ENCODE assay signal across 9 mouse cellular contexts in the genomic region with DNA sequence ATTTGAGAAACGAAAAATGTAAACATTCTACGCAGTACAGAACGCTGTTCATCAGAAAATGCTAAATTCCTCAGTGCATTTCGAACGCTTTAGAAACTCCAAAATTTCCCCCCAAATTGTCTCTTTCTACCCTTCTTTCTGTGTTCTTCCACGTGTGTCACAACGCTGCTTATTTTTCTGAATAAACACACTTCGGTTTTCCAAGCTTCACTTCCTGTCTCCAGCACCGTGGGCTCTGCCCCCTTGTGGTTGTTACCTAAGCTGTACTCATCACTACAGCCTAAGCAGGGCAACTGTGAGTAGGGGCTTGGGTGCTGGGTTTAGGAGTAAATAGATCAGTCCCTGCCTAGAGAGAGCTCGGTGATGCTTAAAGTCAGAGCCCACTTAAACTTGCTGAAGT. TPM values are rescaled to one million over a fixed set of nuclear protein-coding genes. Genes with fewer than 3 reads are reported as not detected.
DNase-seq lines count a peak whose midpoint lies in the region; ATAC-seq and TF ChIP-seq lines count a peak whose summit lies in the region.
"Had no signal": no experiment of that assay in that cellular context is flagged by ENCODE, and none has a peak within 500 bp of the region (broad histone marks: within the 10 kb centered on the region; RNA-seq: fewer than 3 reads in every experiment).

No protein-coding gene starts in this region.

- peak; percentile 60 for TF ChIP-seq CTCF in forebrain, postnatal 0 days (IDR thresholded peaks at IDR 0.05; ENCODE audit: low read depth)

- no peaks in the 10 kb centered on the region for H3K9me3 ChIP-seq in forebrain, postnatal 0 days (ENCODE audit: low read length)
- H3K9me3 ChIP-seq in limb, embryonic 15.5 days: no peaks in the 10 kb centered on the region

- H3K9ac ChIP-seq in forebrain, postnatal 0 days: no peak overlapping the region
- H3K9ac ChIP-seq in limb, embryonic 15.5 days: no peak overlapping the region

- 35% methylated on average over 10 of the region's 10 CpGs for WGBS in forebrain, postnatal 0 days
- 39% methylated on average over 10 of the region's 10 CpGs for WGBS in limb, embryonic 15.5 days

- H3K4me3 ChIP-seq in forebrain, postnatal 0 days (ENCODE audit: low read depth, low read length): 0 out of 2 replicates have a peak overlapping the region, but pooled peaks have one; percentile 4
- peak overlapping the region; percentile 20 for H3K4me3 ChIP-seq in limb, embryonic 15.5 days

- DNase-seq in layer of hippocampus, adult 11-12 months (ENCODE audit: low spot score): peak; percentile 7
- DNase-seq in layer of hippocampus, adult 8-10 months (ENCODE audit: low spot score in 2 of 2): no peak
- DNase-seq in WW6 (ENCODE audit: low read depth, low spot score): peak; percentile 55
- DNase-seq in forebrain, postnatal 0 days: peak; percentile 36
- peak; percentile 37 for DNase-seq in neural tube, embryonic 10.5 days (ENCODE audit: extremely low spot score, low spot score)
- no peak for DNase-seq in testis, postnatal 10 days (ENCODE audit: low spot score)

- peak overlapping the region; percentile 29 for H3K4me2 ChIP-seq in forebrain, postnatal 0 days (ENCODE audit: low read depth)
- H3K4me2 ChIP-seq in limb, embryonic 15.5 days: peak overlapping the region; percentile 27; the same call in 1 of the 2 replicates

- no peak overlapping the region for H3K27ac ChIP-seq in forebrain, postnatal 0 days (ENCODE audit: low read depth, low read length)
- no peak overlapping the region for H3K27ac ChIP-seq in limb, embryonic 15.5 days

- H3K36me3 ChIP-seq in forebrain, postnatal 0 days (ENCODE audit: insufficient read depth): no peaks in the 10 kb centered on the region
- H3K36me3 ChIP-seq in limb, embryonic 15.5 days: no peaks in the 10 kb centered on the region

- peak; percentile 53 for ATAC-seq in forebrain, postnatal 0 days
- no peak for ATAC-seq in limb, embryonic 15.5 days (ENCODE audit: insufficient number of reproducible peaks, low FRiP score, low TSS enrichment, low read depth)
- ATAC-seq in monocyte, adult 5-6 weeks (replicated peaks; ENCODE audit: insufficient number of reproducible peaks, low FRiP score, low TSS enrichment, poor library complexity, severe bottlenecking): no peak

- no peaks in the 10 kb centered on the region for H3K27me3 ChIP-seq in forebrain, postnatal 0 days (ENCODE audit: insufficient read depth, low read length)
- no peaks in the 10 kb centered on the region for H3K27me3 ChIP-seq in limb, embryonic 15.5 days

- H3K4me1 ChIP-seq in forebrain, postnatal 0 days (ENCODE audit: insufficient read depth): no peaks in the 10 kb centered on the region
- no peaks in the 10 kb centered on the region; the same call in 1 of the 2 replicates for H3K4me1 ChIP-seq in limb, embryonic 15.5 days

RNA-seq across cellular contexts. Expression of a gene that starts 19.4 kb away (rescaled TPM):
- total RNA-seq in layer of hippocampus, adult 8-10 months (2022): not detected
- total RNA-seq in forebrain, postnatal 0 days (2014; rRNA removed): not detected in 2 replicates
- polyA plus RNA-seq in forebrain, postnatal 0 days (2015; fragmentation: Nextera tagmentation; extraction: Ambion mirVana): not detected in 2 replicates
- 1.5 and 2.5 TPM in 2 replicates for polyA plus RNA-seq in limb, embryonic 15.5 days (2015; fragmentation: Nextera tagmentation; extraction: Ambion mirVana)
- 0.75 TPM in 1 of 3 replicates, not detected in the others for total RNA-seq in monocyte, adult 5-6 weeks (2017)
- polyA plus RNA-seq: frontal cortex, adult 2 months had no signal

RNA-seq across cellular contexts. Expression of a gene that starts 37.9 kb away (rescaled TPM):
- under 1 TPM in 2 of 4 experiments, not detected in 2; 0.36 to 0.43 TPM for total RNA-seq in layer of hippocampus, adult 8-10 months (2022)
- 0.15 and 0.38 TPM in 2 replicates for total RNA-seq in forebrain, postnatal 0 days (2014; rRNA removed)
- 0.08 and 0.13 TPM in 2 replicates for polyA plus RNA-seq in forebrain, postnatal 0 days (2015; fragmentation: Nextera tagmentation; extraction: Ambion mirVana)
- polyA plus RNA-seq in limb, embryonic 15.5 days (2015; fragmentation: Nextera tagmentation; extraction: Ambion mirVana): 0.12 TPM in 1 of 2 replicates, not detected in the other
- not detected in 3 replicates for total RNA-seq in monocyte, adult 5-6 weeks (2017)

Comparison
In these comparisons a context has a peak if more than half of its experiments do, and no peak if none do; other contexts are left out.
1. DNase-seq: peak in layer of hippocampus, adult 11-12 months (single experiment), WW6 (single experiment), forebrain, postnatal 0 days (single experiment) and neural tube, embryonic 10.5 days (single experiment); none in layer of hippocampus, adult 8-10 months (0 of 2) and testis, postnatal 10 days (single experiment).